Mouse (Mus musculus): ENCODE results near the gene Cntn1.
A peak's percentile ranks its signal among the peaks of the same experiment; 100 is the strongest.

Gene Cntn1

DNA sequence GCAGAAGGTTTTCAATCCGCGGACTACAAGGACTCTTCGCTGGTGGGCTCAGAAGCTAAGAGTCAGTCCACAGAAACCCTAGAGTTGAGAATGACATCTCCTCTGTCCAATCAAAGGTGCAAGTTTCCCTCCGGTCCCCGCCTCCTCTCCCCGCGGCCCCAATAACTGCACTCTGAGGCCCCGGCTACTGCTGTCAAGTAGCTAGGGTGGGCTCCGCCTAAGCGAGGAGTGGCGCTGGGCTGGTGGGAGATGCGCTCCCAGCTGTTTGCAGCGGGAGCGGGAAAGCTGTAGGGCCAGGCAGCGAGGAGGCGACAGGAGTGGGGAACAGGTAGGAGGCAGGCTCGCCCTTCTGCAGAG is at the start of gene Cntn1:
Cntn1 (plus strand) TSS at position 170 of the 357 bp plus-strand sequence.
- DNase-seq, result peak; percentile 94

DNA sequence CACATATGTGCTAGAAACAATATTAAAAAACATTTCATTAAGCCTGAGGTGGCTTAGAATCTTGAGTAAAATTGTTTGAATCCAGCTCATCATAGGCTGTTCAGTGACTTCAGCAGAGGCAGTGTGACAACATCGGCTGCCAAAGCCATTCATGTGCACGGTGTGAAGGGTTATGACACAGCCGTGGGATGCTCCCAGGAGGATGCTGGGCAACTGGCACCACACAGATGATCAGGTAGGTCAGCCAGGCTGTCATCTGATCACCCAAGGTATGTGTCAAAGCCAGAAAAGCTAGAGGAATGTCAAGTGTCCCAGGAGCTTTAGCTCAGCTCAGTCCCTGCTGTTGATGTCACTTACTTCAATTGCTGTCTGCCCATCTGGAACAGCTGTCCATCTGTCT is 49.5 kb upstream of the Cntn1 start:
- peak; percentile 26 for DNase-seq

DNA sequence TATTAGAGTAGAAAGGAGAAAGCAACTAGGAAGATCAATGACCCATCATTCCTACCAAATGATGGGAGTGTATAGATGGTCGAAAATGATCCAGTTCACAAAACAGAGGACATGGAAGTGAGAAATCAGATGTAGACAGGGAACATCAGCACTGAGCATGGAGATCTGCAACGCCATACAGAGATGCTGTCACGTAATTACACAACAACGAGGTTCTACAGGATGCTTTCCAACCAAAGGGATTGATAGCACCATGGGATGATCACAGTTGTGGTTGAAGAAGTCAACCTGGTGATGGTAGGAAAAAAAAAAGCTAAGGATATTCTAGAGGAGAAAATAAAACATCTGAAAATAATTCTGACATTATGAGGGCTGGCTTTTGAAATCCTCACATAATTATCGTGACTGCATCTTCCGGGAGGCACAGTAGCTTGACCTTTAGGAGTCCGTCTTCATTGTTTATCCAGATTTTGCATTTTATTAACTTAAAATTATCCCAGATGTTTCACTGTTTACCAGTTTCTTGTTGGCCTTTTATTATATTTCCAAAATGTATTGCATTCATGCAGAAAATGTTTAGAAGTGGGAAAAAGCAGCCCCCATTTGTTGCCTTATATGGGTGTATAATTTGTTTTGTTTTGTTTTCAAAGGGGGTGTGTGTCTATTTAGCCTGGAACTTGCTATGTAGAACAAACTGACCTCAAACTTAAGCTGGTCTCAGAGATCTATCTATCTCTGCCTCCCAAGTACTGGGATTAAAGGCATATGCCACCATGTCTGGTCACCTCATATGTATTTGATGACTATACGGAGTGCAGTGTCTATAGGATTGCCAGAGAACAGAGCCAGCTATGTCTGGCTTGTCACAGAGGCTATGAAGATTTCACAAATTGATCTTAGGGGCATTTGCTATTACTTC is 38.5 kb upstream of the Cntn1 start:
- no peak for DNase-seq

DNA sequence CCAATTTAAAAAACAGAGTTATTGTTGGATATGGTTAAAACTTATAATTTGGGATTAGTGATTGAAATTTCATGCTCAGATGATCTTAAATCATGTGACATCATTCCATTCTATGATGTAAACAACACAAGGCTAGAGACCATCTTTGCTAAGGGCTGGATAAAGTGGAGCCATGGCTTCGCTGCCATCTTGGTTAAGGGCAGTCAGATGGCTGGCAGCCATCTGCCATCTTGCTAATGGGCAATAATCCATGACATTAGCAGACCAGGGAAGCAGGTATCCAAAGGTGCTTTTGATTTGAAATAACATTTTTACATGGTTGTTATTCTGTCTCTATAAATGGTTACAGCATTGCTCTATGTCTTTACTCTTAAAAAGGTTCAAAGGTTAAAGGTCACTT is 16.9 kb upstream of the Cntn1 start:
- DNase-seq, result no peak

DNA sequence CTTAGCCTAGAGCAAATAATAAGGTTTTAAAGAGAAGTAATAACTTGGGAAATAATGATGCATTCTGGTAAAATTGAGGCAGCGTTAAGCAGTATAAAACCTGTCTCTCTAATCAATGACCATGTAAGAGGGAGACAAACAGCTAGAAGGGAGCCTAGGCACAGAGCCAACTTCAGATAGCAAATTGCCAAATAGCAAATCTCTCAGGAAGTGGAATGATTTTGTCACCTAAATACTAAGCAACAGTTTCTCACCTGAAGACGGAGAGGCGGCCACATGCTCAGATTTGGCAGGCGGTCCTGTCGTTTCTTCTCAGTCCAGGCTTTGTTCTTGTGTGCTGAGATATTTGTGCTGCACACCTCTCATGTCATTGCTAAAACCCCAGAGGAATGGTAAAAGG is 8.4 kb upstream of the Cntn1 start:
- DNase-seq, result no peak

DNA sequence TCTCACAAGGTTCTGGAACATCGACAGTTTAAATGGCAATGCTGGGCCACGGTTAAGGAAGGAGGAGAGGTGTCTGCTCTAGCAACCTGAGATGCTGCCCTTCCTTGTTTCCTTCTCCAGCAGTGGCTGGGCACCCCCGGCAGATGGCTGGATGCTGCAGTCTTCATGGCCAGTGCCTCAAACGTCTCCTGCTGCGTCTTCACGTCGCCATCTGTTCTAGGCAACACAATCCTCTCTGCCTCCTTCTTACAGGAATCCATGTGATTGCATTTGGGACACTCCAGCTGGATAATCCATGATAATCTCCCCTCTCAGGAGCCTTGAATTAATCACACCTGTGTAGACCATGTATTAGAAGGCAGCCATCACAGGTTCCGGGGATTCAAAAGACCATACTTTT is 4.9 kb upstream of the Cntn1 start:
- peak; percentile 76 for DNase-seq

DNA sequence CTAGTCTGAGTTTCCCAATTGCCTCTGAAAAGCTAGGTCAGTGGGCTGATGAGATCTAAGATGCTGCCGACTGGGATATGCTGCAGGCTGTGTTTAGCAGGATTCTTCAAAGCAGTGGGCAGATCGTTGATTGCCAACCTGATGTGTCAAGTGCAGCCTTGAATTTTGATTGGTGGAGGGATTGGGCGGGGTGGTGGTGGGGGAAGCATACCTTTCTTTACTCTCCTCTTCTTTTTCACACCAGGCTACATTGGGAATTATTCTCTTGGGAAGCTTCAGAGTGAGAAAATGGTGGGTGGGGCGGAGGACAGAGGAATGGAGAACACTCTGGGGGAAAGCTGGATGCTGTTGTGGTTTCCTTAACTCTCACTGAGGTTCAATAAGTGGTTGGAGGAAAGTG is 2.9 kb upstream of the Cntn1 start:
- DNase-seq, result peak; percentile 23

DNA sequence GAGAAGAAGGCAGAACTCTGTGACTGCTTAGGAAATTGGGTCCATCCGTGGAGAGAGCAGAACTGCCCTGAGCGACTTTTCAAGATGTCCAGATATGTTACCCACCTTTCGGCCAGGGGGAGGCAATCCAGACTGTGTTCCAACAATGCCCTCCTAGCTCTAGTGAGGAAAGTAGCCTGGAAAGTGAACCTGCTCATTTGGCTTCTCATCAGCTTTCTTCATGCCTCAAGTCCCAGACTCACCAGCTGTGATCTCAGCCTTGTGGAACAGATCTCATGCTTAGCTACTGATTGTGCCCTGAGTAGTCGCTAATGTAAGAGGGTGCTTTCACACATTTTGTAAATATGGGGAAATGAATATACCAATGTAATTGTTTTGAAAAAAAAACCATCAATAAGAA is 2.4 kb upstream of the Cntn1 start:
- DNase-seq, result peak; percentile 22

DNA sequence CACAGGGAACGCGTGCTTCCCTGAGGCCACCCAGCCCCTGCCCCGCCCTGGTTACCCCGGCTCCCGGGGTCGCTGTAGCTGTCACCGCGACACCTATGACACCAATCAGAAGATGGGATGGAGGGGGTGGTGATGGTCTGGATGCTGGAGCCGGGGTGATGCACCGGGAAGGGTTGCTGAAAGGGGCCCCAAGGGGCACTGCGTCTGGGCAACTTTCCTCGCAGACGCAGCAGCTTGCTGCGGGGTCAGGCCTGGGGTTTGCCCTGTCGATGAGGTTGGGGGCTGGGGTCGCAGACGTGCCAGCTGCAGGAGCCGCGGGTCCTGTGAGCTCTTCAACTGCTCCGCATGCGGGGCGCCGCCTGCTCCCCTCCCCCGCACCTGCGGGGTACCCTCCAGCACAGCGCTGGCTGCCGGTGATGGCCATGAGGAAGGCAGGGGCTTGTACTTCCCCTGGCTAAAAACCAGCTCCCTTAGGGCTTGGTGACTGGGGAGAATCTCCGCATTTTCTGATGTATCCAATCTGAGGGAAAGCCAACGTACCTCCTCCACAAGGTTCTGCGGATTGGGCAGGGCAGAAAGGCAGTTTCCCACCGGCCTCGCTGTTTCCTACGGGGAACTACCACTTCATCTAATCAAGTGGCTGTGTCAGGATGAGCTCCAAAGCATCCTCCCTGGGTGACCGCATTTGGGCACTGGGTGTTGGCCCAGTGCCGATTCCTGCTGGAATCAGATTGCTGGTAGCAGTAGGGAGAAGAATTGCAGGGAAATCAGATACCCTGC is 578 bp downstream of the Cntn1 start:
- DNase-seq, result peak; percentile 72

DNA sequence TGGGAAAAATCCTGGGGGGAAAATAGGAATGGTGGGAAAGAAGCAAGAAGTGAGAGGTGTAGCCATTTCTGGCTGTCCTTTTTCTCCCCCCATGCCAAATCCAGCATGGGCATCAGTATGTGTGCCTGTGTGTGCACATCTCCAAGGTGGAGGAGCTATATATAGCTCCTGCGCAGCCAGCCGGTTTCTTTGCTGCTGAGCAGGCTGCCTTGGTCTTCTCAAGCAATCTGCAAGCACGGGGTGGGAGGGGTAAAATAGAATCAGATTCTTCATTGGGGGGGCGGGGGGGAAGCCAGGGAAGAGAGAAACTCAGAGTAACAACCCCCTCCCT is 1.1 kb downstream of the Cntn1 start:
- DNase-seq, result no peak

DNA sequence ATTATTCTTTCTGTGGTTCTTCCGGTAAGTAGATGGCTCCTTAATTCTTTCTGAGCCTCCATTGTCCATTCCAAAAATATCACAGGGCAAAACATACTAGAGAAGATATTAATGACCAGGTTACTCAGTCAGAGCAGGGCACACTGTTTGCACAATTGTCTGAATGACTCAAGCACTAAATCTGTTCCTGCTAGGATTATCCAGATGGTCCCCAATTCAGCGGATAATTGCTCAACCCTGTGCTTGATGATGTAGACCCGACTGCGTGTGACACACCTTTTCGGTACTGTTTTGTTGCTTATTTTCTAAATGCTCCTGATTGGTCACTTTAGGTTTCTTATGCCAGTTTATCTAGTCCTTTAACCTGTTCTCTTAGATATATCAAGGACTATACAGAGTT is 6.6 kb downstream of the Cntn1 start:
- DNase-seq, result no peak

DNA sequence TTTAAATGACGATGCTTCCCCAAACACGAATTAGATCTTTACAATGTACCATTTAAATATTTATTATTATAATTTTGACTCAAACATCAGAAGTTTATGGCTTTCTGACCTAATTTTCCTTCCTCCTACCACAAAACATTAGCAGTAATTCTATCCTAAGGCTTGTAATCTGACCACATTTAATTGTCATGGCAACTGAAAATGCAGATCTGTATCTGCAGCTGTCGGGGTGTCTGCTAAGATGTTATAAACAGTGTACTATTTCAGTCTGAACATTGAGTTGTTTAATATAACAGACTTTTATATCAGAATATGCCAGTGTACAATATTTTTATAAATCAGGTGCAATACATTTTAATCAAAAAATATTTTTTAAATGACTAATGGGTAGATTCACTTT is 10.0 kb downstream of the Cntn1 start:
- DNase-seq, result peak; percentile 40

DNA sequence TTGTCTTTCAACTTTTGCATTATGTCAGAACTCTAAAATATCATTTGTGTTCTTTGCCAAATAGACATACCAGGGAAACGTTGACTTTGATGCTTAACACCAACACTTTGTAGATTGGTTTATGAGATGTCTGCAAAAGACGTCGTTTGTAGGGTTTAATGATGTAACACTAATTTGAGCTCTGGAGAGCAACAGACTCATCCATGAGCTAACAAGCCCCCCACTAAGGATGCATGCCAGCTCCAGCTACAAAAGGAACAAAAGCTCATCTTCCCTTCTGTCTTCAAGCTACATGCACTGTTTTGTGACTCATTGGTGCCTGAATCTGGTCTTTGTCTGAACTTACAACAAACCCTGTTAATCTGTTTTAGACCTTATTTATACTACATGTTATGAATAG is 28.5 kb downstream of the Cntn1 start:
- peak; percentile 68 for DNase-seq

DNA sequence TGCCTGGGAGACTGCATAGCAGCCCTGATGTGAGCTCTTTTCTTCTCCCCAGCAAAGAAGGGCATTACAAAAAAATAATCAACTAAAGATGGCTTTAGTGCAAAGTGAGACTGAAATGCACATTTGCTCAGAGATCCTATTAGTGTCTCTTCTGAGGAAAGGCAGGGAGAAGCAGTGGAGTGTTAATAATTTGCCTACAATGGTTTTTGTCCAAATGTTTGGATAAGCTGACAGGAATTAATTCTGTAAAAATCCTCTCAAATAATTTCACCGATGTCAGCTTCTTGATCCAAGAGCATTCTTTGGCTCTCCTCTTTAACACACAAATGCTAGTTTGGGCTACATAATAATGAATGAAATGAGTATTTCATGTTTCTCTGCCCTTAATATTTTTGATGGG is 34.9 kb downstream of the Cntn1 start:
- DNase-seq, result peak; percentile 76

DNA sequence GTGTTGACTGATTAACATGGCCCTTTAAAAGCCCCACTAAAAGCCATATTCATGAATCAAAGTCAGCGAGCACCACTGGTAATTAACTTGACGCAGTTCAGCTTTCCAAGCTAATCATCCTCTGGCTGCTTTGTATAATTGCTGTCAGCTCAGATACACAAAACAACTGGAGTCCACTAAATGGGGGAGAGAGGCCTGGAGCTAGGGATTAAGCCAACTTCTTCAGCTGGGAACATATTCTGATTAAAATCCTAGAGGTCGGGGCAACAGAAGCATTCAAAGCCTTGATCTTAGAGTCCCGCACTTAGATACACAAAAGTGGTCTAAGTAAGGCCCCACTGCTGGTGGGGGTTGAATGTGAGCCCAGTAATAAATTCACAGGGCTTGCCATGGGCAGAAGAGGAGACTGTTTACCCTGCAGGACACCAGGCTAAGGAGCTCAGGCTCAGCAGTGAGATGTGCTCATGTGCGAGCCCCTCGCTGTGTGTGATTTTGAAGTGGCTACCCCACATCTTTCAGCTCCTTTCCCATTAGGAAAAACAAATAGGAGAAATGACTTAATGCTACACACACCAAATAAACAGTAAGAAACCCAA is 36.8 kb downstream of the Cntn1 start:
- DNase-seq, result peak; percentile 82

DNA sequence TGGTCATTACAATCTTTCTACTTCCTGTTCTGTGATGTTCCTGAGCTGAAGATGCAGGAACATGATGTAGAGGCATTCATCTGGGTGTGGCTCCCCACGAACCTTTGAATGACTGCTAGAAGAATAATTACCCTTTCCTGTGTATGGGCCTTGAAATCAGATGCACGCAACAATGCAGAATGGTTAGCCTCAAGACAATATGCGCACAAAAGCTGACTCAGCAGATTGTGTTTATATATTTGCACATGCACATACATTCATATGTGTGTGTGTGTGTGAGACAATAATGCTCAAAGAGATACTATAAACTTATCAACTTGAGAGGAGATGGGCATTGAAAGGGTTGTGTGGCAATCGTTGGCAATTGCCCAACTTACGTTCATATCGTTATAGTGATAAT is 39.8 kb downstream of the Cntn1 start:
- no peak for DNase-seq

DNA sequence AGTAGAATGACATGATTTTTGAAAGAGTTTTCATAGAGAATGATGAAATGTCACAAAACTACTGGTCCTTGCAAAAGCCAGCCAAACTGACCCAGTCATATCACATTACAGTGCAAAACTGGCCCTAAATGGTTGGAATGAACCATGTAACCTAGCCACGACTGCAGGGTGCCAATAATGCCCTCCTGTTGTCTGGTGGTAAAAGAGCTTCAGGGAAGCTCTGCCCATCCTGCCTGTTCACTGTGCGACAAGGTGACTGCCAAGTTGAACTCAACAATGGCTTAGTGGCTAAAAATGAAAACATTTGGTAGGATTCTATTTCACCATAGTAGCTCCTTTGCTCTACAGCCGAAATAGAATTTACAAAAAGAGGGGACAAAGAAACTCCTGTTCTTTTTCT is 41.1 kb downstream of the Cntn1 start:
- DNase-seq, result no peak

DNA sequence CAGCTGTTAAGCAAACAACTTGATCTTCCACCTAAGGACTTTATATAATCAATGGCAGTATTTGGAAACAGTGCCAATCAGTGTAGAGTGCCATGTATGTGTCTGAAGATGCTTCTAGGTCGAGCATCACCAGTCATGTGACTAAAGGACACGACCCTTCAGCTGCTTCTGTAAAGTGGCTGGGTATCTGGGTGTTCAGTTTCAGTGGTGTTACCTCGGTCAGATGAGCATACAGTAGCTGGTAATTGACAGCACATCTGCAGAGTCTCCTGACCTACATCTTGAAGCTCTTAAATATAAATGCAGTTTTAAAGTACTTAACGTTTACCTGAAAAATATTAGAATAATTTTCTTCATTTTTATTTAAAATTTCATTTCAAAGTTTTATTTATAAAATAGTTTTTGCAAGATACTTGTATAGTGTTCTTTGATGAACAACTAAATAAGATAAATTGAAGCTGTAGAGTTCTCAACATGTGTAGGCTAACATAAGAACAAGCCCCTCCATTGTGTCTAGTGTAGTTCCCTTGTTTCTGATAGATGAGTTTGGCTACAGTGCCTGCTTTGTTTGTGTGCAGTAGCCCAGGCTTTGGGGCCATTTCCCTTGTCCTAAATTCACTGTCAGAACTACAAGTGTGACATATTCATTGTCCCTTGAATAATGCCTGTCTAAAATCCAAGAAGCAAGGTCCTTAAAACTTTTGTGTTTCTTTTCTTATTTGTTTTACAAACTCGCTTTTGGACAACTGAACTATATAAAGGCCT is 48.6 kb downstream of the Cntn1 start:
- DNase-seq, result peak; percentile 94

DNA sequence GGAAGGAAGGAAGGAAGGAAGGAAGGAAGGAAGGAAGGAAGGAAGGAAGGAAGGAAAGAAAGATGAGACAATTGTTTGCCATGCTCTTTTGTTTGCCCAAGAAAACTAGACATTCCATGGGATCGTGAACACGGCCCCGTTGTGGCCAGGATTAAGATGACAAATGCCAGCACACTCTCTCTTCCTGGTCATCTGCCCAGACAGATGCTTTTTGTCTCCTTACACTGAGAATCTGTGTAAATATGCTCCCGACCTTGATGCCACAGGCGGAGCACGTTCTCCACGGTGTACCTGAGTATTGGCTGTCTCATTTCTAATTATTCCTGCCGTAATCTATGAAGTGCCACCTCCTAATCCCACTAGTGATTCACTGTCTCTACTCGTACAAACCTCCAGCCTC is 51.0 kb downstream of the Cntn1 start:
- DNase-seq, result no peak

DNA sequence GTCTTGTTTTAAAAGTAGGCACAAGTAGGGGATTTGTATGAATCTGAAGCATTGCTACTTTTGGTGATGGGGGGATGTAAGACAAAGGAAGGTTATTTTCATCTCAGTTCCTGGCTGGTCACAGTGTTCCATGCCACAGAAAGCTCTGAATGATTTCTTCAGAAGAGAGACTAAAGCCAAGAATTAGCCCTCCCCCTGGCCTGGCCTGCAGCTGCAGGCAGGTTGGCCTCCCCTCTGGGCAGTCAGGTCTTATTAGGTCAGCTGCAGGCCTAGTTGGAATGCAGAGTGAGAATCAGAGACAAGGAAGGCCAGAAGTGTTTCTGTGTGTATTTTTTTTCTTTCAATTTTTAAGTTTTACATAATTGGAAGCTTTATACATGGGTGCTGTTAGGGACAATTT is 61.5 kb downstream of the Cntn1 start:
- peak; percentile 55 for DNase-seq

DNA sequence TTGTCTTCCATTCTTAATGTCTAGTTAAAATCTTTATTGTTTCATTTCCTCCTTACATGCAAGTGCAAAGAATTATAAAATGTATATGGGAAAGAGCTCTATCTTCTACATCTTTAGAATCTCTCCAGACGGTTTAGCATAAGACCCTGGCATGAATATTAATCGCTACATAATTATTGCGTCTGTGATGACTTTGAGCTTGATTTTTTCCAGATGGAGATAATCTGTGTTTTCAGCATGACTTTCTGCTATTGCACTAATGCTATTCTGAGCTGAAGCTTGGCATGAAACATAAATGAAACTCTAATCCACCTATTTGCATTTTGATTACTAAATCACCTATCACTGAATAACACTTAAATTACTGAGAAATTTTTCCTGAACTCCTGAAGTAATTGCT is 82.0 kb downstream of the Cntn1 start:
- no peak for DNase-seq

DNA sequence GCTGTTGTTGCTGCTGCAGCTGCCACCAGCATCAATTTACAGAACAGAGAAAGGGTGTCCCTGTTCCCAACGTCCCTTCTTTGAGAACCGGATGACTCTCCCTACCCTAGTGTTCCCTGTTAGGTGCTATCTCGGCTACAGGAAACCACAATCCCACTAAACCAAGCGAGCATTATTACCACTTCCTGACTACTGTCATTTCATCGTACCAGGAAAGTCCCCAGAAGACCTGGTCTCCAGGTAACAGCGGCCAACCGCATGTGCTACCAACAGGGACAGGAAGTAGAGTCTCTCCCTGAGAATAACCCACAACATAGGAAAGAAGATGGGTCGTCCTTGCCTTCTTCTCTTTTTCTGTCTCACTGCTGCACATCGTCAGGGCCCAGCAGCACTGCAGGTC is 83.3 kb downstream of the Cntn1 start:
- no peak for DNase-seq

DNA sequence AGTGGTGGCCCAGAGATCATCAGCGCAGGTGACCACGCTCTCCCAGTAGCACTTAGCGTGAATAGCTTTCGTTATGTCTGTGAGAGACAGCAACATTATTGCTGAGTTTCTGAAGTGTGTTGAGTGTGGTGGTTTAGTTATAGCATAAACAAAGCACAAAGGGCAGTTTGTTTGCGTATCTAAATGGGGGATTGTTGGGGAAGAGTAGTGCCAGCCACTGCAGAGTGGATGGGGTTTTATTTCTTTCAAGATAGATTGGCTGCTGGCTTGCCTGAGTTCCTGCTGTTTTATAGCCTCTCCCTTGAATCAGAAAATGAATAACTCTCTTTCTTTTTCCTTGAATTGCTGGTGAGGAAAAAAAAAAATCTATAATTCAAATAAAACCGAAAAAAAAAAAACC is 86.1 kb downstream of the Cntn1 start:
- no peak for DNase-seq
